Mouse (Mus musculus) ovary, postnatal 14 days (tissue): ENCODE data around the gene Nr5a2.

Experiments used
- DNase-seq: peaks from one replicate; pipeline ENCODE4 v3.0.0; 2022; ENCODE audit warnings: low spot score

Nr5a2 gene

DNA sequence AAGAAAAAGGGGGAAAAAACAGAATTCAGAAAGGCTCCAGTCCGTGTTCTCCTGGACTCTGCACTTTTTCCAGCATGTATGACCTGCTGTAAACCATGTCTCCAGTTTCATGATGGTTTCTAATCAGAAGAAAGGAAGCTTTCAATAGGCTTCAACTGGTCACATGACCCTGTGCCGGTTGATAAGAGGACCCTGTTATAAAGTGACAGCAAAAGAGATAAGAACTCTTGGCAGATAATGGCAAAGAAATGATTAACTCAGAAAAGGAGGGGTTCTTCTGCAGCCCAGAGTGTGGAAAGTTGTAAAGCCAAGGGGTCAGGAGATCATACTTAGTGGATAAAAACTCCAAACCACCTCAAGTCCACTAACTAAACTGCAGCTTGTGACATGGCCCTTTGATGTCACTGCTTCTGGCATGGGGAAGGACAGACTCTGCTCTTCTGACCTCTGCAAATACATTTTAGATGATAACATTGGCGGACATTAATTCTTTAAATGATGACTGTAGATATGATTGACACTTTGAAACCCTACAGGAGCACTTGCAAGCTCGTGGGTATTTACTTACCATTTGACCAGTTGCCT lies at the start of gene Nr5a2:
Gene Nr5a2 (minus strand): TSS at position 21 of the 585 bp plus-strand sequence.
- no peak for DNase-seq

DNA sequence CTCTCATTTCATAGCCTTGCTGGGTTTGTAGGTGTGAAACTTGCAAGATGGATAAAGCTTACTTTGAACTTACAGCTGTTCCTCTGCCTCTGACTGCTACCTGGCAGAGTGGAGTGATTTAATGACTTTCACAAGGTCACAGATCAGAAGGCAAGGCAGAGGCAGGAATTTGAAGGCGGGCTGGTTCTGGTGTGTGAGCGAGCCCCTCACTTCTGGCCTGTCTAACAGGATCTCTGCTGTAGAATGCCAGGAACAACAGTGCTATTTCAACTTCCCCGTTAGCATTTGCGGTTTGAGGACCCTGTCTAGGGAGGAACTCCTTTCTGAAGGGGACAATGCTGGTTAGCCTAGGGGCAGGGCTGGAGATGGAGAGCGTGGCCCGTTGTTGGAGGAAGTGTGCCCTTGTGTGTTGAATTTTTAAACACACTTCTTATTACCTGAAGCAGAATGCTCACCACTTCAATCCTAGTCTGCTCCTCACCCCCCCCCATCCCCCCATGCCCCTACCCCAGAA lies 48.5 kb upstream of the Nr5a2 start:
- DNase-seq, result no peak

DNA sequence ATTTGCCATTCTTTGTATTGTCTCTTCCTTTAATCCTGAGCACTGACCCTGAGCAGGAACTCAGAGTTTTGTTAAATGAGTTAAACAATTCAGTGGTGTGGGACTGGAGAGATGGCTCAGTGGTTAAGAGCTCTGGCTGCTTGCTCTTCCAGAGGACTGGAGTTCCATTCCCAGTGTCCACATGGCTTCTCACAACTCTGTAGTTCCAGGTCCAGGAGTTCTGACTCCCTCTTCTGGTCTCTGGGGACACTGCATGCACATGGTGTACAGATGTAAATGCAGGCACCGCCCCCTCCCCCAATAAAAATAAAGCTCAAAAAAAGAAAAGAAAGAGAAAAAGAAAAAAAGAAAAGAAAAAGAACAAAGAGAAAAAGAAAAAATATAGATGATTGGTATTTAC lies 43.6 kb upstream of the Nr5a2 start:
- no peak for DNase-seq

DNA sequence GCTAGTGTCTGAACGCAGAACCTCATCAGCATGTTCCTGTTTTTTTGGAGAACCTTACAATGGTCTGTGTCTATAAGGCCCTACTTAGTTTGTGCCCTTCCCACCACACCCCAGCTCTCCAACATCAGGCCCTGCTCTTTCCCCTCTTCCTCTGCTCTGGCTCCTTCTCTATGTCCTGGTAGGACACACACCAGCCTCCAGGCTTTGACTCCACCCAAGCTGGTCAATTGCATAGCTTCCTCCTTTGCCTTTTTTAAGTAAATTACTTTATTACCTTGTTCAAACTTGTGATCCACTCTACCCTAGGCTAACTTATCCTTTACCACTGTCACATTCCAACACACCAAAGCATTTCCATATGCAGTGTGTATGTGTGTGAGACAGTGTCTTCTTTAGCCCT lies 42.9 kb upstream of the Nr5a2 start:
- DNase-seq, result no peak

DNA sequence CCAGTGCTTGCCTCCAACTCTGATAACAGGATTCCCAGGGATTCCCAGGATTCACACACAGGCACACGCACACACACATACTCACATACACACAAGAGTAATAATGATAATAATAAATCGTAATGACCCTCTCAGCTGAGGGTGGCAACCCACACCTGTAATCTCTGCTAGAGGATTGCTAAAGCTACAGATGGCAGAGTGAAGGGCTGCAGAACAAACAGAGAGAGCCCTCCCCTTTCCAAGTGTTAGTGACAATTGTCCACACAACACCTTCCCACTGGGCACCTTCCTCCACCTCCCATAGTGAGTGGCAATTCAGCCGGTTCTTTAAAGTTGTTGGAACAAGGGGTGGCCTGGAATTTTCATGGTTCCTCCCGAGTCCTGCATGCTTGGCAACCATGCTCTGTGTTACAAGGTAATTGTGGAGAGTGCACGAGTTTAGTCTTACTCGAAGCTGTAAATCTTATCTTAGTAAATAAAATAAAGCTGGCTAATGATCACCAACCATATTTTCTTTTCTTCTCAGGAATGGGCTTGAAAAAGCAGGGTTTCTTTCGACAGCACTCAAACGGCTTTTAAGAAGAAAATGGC lies 31.6 kb upstream of the Nr5a2 start:
- DNase-seq, result no peak

DNA sequence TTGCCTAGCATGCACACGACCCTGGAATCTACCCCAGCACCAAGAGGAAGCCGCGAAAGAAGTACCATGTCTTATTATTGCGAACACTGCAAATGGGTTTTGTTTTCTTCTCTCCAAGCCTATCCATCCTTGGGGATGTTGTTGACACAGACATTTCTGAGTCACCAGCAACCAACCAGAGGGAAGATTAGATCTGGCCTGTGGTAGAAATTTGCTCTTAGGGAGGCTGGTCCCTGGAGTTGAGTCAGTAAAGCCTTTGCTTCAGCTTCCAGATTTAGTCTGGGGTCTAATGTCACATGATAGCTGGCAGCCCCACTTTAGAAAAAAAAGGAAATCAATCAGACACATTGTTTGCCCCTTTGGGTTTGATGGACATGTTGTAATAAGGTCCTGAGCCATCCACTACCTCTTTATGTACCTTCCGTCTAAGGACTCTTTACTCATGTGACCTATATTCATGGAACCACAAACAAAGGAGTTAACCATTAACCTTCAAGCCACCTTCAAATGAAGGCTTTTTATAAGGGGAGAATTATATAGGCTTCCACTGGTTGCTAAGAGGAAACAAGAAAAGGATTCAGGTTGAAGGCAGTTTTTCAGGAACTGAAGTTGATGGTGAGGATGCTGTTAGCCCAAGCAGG lies 20.1 kb upstream of the Nr5a2 start:
- no peak for DNase-seq

DNA sequence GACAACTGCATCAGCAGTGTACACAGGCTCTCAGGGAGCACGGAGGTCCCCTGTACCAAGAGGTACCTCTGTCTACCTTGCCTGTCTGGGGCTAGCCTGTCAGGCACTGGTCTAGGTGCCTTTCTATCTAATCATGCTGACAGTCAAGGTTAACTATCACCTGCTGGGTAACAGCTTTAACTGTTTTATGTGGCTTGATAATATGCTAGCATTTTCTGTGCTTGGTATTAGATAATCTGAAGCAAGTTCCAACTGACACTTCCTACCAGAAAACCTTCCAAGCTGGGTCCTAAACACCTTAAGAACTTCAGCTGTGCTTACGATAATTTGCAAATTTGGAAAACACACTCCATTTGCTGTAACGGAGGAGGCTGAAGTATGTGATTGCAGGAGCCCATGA lies 17.6 kb upstream of the Nr5a2 start:
- no peak for DNase-seq

DNA sequence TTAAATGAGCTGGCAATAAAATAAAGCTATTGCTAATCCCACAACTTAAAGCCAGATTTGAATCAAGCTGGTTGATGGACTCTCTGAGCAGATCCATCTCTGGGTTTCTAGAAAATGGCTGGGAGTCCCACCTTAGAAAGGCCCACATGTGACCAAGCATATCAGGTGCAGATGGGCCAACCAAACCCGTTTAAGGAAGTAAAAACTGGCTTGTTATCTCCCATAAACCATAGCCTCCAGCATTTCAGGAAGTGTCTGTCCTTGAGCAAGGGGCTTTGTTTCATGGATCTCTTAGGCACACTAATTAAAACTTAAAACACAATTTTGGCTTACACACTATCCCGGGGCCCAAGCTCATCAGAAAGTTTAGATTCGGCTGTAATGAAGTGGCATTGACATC lies 13.8 kb upstream of the Nr5a2 start:
- DNase-seq, result no peak

DNA sequence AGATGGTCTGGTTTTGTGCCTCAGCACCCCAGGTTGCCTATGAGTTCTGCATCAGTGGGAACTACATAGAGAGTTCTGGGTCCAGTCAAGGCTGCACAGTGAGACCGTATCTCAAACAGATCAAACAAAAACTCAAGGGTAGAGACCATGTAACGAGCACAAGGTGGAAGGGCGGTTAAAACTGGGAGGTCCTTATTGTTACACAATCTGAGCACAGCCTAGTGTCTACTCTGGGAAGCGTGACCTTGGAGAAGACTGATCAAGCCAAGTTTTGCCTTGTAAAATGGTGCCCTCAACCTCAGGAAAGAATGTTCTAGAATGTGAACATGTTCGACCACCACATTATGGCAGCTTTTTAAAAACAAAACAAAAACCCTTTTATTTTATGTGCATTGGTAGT lies 12.8 kb upstream of the Nr5a2 start:
- DNase-seq, result no peak

DNA sequence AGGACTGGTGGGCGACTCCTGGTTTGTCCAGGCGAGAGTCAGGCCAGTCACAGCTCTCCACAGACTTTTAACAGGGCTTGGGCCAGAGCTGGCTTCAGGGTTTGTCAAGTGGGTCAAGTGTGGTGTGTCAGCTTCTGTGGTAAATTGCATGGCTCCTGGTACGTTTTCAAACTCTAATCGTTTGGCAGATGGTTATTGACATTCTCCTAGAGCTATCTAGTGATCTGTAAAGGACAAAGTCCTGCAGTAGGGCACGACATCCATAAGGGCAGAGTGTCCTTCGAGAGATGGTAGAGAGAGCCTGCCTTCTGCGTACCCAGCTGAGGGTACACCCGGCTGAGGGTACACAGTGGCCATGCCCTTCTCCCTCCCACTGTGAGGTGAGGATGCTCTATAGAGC lies 10.7 kb upstream of the Nr5a2 start:
- DNase-seq, result no peak

DNA sequence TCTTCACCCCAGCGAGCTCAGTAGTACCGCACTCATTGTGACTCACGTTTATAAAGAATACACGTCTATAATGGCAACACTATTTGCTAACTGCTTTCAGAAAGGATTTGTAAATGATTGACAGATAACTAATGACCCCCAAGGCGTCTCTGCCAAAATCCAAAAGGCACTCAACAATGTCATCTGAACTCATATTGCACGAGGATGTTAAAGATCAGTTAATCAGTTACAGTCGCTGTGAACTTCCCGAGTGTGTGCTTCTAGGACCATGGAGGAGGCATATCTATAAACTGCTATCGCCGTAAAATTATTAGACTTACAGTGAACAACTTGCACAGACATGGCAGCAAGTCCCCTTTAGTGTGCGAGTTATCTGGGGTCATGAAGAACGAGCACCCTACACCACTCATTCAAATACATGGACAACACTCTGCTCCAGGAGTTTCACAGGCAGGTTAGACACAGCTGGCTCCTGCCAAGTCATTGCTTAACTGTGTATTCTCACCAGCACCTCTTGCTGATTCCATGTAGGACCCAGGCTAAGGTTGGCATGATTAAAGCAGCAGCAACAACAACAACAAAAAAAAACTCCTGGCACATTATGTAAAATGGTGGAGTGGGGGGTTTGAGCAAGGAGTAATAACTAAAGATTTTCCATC lies 6.6 kb upstream of the Nr5a2 start:
- no peak for DNase-seq

DNA sequence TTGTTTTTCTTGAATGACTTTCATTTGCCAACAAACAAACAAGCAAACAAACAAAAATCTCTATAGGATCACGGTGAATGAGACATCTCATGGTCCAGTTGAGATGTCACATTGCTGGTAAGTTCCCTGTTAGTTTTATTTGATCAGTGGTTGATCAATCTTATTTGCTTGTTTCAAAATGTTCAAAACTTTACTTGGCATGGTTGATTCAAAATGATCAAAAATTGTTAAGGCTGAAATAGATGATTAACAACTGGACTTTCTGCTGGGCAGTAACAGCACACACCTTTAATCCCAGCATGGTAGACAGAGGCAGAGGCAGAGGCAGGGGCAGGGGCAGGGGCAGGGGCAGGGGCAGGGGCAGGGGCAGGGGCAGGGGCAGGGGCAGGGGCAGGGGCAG lies 757 bp downstream of the Nr5a2 start:
- DNase-seq, result no peak

DNA sequence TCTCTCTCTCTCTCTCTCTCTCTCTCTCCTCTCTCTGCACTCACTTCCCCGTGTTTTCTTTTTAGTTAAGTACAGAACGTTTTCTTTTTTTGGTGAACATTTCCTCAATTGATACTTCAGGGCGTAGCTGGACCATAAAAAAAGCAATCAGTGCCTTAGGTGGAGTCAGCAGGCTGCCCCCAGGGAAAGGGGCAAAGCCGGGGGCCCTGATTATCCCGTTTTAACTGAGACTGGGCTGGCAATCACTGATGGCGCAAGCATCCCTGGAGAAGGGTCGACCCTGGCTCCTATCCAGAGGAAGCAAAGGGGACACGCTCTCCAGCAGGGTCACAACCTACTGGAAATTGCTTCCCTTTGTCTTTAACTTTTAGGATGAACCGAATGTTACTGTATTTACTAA lies 1.6 kb downstream of the Nr5a2 start:
- DNase-seq, result no peak

DNA sequence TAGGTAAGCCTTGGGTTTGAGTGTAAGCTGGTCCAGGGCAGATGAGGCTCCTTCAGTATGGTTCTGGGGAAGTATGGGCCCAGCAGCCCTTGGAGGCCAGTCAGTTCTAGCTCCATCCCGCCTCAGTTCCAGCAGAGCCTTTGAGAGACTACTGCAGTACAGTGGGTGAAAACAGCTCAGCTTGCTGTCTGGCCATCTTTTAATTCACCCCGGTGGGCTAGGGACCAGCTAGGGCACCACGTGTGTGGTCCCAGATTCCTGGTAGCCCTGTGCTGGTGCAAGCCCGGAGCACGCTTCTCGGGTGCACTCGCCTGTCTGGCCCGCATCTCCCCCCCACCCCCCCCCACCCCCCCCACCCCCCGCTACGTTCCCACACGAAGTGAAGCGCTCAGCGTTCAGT lies 2.1 kb downstream of the Nr5a2 start:
- no peak for DNase-seq

DNA sequence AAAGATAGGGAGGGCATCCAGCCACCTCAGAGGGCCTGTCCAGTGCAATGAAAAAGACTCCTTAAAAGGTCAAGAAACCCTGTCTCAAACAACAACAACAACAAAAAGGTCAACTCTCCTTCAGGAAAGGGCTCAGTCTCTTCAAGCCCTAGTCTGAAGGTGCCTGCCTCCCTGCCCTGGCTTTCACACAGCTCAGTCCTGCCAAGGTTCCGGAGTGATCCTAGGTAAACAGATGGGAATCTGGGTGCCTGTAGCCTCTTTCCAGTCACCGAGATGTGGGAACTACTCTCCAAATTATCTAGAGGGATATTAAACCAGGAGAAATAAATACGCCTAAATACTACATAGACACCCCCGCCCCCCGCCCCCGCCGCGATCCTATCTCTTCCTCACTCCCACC lies 2.6 kb downstream of the Nr5a2 start:
- DNase-seq, result no peak

DNA sequence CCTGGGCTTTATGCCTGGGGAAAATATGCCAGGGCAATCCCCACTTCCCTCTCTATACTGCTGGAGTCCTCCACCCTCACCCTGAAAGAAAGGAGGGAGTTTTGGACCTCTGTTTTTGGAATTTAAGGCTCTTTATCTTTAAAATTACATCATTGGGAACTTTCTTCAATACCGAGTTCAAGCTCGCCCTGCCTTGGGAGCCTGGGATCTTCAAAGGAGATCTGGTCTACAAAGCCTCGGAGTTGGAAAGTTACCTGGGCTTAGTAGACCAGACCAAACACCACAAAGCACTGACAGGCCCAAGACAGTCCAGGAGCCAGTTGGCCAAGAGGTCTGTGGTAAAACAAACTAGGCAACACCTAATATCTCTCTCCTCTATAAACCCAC lies 6.1 kb downstream of the Nr5a2 start:
- no peak for DNase-seq

DNA sequence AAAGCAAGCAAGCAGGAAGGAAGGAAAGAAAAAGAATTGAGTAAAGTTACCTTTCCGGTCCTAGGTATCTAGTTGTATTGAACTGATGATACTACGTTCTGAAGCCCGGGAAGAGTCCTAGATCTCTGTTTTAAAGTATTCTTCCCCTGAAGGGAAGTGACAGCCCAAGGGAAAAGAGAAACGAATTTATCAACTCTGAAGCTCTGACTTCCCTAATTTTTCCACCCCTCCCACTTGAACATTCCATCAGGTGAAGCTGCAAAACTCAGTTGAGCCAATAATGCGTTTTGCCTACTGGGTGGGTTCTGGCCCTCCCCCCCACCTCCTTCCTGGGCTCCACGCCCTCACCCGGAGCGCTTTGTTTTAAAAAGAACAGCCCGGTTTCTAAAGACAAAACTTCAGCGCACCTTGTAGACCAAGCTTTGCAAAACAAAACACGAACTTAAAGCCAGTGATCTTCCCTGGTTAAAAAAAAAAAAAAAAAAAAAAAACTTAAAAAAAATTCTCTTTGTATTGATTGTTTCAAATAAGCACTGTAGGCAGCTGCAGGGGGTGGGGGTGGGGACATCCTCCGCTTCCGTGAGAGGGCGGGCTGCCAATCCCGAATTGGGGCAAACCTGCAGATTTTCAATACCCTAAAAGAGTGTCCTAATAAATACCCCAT lies 6.7 kb downstream of the Nr5a2 start:
- no peak for DNase-seq

DNA sequence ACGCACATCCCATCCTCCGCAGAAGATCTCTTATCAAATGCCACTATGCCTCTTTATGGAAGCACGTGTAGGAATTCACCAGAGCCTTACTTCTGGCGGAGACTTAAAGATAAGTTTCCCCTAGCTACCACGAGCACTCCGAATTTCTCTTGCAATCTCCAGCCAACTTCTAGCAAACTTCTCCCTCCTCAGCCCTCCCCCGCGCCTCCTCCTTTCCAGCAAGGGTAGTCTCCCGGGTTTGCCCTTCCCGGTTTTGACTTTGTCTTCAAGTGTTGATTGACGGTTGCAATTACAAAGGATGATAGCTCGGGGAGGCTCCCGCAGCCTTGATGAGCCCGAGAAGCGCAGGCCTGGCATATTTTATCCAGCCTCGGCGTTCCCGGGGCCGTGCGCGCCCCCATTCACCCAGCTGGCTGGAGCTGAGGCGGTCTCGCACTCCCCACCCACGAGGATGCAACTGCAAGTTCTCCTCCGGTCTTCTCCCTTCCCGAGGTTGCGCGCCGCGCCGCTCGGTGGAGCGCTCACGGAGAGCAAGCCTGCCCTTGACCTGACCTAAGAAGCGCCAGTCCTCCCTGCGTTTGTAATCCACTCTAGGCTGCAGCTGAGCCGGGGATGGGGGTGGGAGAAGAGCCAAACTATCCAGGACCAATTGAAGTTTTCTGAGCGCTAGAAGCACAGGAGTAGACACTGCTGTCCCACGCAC lies 7.5 kb downstream of the Nr5a2 start:
- no peak for DNase-seq

DNA sequence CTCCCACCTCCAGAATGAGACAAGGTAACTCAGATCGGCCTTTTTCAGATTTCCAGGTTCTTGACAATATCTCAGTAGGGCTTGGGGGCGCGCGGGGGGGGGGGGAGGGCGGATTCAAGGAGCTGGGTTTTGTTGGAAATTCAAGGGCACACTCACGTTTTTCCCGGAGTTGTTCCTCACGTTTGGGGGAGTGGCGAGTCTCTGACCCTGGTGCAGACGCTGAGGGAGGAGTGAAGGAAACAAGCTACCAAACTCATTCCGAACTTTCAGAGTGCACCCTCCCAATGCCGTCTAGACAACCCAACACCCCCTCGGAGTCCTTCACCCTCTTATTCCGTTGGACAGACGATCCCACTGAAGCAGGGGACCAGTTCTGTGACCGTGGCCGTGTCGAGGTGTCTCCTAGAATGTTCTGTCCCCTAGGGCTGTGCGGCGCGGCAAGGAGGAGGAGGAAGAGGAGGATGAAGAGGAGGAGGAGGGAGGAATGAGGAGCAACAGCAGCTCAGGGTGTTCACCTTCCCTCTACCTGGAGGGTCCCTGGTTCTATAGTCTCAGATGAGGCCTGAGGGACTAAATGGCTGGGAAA lies 8.2 kb downstream of the Nr5a2 start:
- no peak for DNase-seq

DNA sequence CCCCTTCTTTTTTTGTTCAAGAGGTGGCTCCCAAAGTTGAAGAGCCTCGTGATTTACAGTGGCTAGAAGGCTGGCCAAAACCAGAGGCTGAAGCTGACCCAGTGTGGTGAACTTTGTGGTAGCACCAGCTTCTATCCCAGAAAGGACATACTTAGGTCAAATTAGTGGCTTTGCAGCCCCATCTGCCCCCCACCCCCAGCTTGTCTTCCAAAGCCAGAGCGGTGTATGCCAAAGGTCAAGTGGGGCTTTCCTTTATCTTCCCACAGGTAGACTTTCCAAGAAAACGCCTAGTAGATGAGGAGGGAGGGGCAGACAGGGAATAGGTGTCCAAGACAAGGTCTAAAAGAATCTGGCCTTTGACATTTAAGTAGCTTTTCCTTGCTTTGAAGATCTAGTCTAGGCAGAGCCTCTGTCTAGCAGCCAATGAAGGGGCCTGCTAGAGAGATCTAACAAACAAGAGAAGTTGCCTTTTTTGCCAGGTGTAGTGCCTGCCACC lies 9.0 kb downstream of the Nr5a2 start:
- no peak for DNase-seq

DNA sequence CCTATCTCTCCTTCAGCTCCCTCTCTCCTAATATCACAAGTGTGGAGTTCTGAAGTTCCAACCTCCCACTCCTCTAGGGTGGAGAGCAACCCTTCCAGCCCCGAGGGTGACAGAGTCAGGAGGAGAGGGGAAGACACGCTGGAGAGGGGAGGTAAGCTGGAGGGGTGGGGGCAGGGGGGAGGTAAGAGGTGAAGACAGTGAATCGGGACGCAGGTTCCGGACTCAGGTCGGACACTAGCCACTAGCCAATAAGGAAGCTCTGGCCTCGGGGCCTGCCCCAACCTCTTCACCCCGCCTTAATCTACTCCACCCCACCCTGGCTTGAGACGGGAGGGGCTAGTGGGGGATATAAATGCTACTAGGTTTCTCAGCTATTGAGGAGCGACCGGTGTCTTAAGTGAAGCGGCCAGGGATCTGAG lies 10.9 kb downstream of the Nr5a2 start:
- no peak for DNase-seq
